ENCODE assay signal across 8 mouse cellular contexts in the genomic region with DNA sequence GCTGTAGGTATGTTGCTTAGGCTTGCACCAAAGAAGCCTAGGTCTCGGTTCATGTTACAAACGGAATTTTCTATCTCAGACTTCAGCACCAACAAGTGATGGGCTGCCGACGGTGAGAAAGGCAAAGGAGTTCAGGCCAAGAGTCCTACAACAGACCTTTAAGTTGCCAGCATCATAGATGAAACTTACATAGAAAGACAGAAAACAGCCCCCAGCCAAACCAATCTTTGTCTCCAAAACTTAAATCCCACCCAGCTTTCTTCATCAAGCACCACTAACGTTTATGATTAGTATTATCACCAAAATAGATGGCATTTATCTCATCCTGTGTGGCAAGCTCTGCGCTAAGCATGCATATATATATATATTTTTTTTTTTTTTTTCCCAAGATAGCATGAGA. TPM values are rescaled to one million over a fixed set of nuclear protein-coding genes. Genes with fewer than 3 reads are reported as not detected.
A peak's percentile ranks its signal among the peaks of the same experiment; 100 is the strongest.
DNase-seq lines count a peak whose midpoint lies in the region; ATAC-seq and TF ChIP-seq lines count a peak whose summit lies in the region.

No protein-coding gene starts in this region.

- H3K27me3 ChIP-seq in thymus, adult 2 months (ENCODE audit: control insufficient read depth, insufficient read depth, low read length), result no peaks in the 10 kb centered on the region
- H3K27me3 ChIP-seq in liver, embryonic 11.5 days (replicated peaks; ENCODE audit: control insufficient read depth, insufficient read depth, low read length), result no peaks in the 10 kb centered on the region

- H3K4me1 ChIP-seq in thymus, adult 2 months (replicated peaks; ENCODE audit: control insufficient read depth, insufficient read depth, low read length), result peaks cover 5% of the 10 kb centered on the region
- H3K4me1 ChIP-seq in liver, embryonic 11.5 days (replicated peaks; ENCODE audit: control insufficient read depth, insufficient read depth, low read length), result peaks cover 23% of the 10 kb centered on the region

- H3K4me2 ChIP-seq in liver, embryonic 11.5 days, result peak overlapping the region; percentile 77

- TF ChIP-seq POLR2A in thymus, adult 2 months (IDR thresholded peaks at IDR 0.05; ENCODE audit: control insufficient read depth, extremely low read depth, insufficient read depth, low read length, poor library complexity), result no peak

- H3K9ac ChIP-seq in liver, embryonic 11.5 days (ENCODE audit: low read depth, low read length), result peak overlapping the region; percentile 98

- no peaks in the 10 kb centered on the region for H3K9me3 ChIP-seq in liver, embryonic 11.5 days (ENCODE audit: control insufficient read depth, low read length)

- peak; percentile 25 for DNase-seq in embryo, embryonic 10 days (ENCODE audit: low spot score)
- no peak for DNase-seq in embryo, embryonic 9.5 days (ENCODE audit: extremely low spot score)
- no peak for DNase-seq in thymus, adult 2 months
- DNase-seq in thymus, adult 18-20 months, result no peak
- DNase-seq in liver, embryonic 11.5 days (ENCODE audit: low spot score), result no peak
- DNase-seq in retina, postnatal 1 day, result no peak
- no peak for DNase-seq in cerebellum, adult 8-10 months

- no peak for TF ChIP-seq CTCF in thymus, adult 2 months (IDR thresholded peaks at IDR 0.05; ENCODE audit: borderline replicate concordance, control insufficient read depth, extremely low read depth, insufficient read depth, low read length, poor library complexity)

- H3K4me3 ChIP-seq in thymus, adult 2 months (ENCODE audit: control insufficient read depth, insufficient read depth, low read length), result peak overlapping the region; percentile 95
- H3K4me3 ChIP-seq in liver, embryonic 11.5 days (ENCODE audit: low read depth, low read length), result peak overlapping the region; percentile 86

- ATAC-seq in liver, embryonic 11.5 days (replicated peaks; ENCODE audit: low FRiP score), result no peak
- ATAC-seq in activated CD4-positive, CD25-positive, alpha-beta regulatory T cell, adult 4 months, result no peak

- no peaks in the 10 kb centered on the region for H3K36me3 ChIP-seq in thymus, adult 2 months (ENCODE audit: control insufficient read depth, insufficient read depth, low read length)
- H3K36me3 ChIP-seq in liver, embryonic 11.5 days (ENCODE audit: control insufficient read depth, insufficient read depth, low read length), result no peaks in the 10 kb centered on the region

- 21% methylated on average over 6 of the region's 6 CpGs for WGBS in thymus, adult 2 months
- 18% methylated on average over 6 of the region's 6 CpGs for WGBS in liver, embryonic 11.5 days

- H3K27ac ChIP-seq in thymus, adult 2 months (ENCODE audit: control insufficient read depth, insufficient read depth, low read length), result no peak overlapping the region
- H3K27ac ChIP-seq in liver, embryonic 11.5 days (ENCODE audit: low read depth, low read length), result peak overlapping the region; percentile 90

RNA-seq across cellular contexts. Expression of gene Rnf169, which starts 1.2 kb away (rescaled TPM):
- 13.3 and 16.4 TPM in 2 replicates for polyA plus RNA-seq in thymus, adult 2 months (2012; rRNA removed)
- polyA plus RNA-seq in liver, embryonic 11.5 days (2014; fragmentation: Nextera tagmentation; extraction: Ambion mirVana), result 3.7 and 4.3 TPM in 2 replicates
- polyA plus RNA-seq in activated CD4-positive, CD25-positive, alpha-beta regulatory T cell, adult 4 months (2017; shearing (Covaris generic)), result 1 to 10 TPM; 6.0 to 6.6 TPM

RNA-seq across cellular contexts. Expression of gene Chrdl2, which starts 26.9 kb away (rescaled TPM):
- polyA plus RNA-seq in thymus, adult 2 months (2012; rRNA removed), result 0.05 TPM in 1 of 2 replicates, not detected in the other
- 0.19 and 0.39 TPM in 2 replicates for polyA plus RNA-seq in liver, embryonic 11.5 days (2014; fragmentation: Nextera tagmentation; extraction: Ambion mirVana)
- polyA plus RNA-seq in activated CD4-positive, CD25-positive, alpha-beta regulatory T cell, adult 4 months (2017; shearing (Covaris generic)), result not detected
